Mouse (Mus musculus): ENCODE measurements around the gene 4921501E09Rik. TPM values are rescaled to one million over a fixed set of nuclear protein-coding genes. Genes with fewer than 3 reads are reported as not detected.
"Not testable (repeated sequence)": the region's sequence is repeated elsewhere in the genome, so short reads cannot be mapped to it uniquely, and the experiment has no call there.

The 4921501E09Rik gene
- not detected for total RNA-seq (2021)
- long read RNA-seq, experiment 1: 0 reads
- long read RNA-seq, experiment 2: 0 reads

GRCm38 (mm10) chr17:33067958-33068357, at the start of gene 4921501E09Rik:
Gene 4921501E09Rik (minus strand): TSS chr17:33068058.
- no peak for DNase-seq

- no peak for DNase-seq
Measured at GRCm38 (mm10) chr17:33097396-33097795, 29.5 kb upstream of the 4921501E09Rik start.

- DNase-seq: peak; percentile 85 to 89
Measured at GRCm38 (mm10) chr17:33092391-33093193, 24.7 kb upstream of the 4921501E09Rik start.

- no peak for DNase-seq
Measured at GRCm38 (mm10) chr17:33091630-33092029, 23.8 kb upstream of the 4921501E09Rik start.

- DNase-seq: peak; percentile 95 to 96
Measured at GRCm38 (mm10) chr17:33089220-33089949, 21.5 kb upstream of the 4921501E09Rik start, which contains the start of gene Zfp563. Gene Zfp563 (plus strand): TSS chr17:33089310.

DNA sequence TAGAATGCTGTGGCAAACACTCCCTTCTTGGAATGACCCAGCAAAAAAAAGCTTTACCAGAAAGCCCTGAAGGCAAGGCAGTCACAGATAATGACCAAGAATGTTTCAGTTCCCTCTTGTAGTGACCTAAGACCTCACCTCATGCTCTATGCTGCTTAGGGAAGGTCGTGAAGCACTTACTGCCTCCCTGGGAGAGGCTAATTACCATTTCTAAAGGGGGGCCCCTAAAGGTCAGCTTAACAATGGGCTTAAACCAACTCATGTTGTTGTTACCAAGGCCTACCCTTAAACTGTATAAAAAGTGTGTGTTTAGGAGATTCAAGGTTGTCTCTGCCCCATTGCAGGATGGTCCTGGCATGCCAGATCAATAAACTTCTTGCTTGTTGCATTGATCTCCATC, 4.9 kb downstream of the 4921501E09Rik start:
- DNase-seq: no peak

- no peak for DNase-seq
Measured at GRCm38 (mm10) chr17:33058791-33059190, 9.1 kb downstream of the 4921501E09Rik start.

DNA sequence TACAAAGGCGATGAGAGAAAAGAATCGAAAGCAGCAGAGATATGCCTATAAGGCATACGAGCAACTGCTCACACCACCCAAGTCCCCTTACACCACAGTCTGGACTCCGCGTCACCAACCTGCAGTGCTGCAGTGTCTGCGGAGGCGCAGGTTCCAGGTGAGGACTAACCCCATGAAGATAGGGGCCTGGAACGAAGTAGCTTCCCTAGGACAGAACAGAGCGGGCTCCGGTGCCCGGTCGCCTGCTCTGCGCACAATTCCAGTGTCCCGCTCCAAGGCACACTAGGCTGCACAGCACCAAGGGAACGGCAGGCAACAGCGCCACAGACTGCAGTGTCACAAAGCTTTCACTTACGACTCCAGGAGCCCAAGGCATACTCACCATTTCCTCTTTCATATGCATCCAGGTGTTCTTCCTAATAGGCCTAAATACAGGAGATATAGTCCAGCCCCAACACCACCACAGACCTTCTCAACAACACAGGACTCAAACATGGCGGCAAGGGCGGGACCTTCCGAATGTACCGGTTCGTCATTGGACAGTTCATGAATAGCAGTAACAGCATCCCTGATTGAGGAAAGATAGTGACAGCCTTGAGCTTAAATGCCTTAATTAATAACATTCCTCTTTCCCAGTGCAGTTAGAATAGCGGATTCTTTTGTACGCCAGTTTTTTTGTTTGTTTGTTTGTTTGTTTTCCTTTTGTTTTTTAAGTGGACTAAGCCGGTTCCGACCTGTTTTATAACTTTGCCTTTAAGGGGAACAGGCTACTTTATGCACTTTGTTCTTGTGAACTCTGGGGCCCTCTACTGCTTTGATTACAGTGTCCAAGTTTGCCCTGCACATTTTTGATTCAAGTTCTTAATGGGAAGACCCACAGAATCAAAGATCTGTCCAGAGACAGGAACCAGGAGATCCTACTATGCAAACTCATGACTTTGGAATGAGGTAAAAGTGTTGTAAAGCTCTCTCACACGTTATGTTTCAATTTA, 34.7 kb downstream of the 4921501E09Rik start, which contains the start of gene Zfp763:
TSS of gene Zfp763 (minus strand) at position 503 of the 992 bp plus-strand sequence.
- peak; percentile 82 to 86 for DNase-seq

- DNase-seq: peak in 1 of 2 experiments; percentile 18
Measured at GRCm38 (mm10) chr17:33032376-33032775, 35.5 kb downstream of the 4921501E09Rik start.

DNA sequence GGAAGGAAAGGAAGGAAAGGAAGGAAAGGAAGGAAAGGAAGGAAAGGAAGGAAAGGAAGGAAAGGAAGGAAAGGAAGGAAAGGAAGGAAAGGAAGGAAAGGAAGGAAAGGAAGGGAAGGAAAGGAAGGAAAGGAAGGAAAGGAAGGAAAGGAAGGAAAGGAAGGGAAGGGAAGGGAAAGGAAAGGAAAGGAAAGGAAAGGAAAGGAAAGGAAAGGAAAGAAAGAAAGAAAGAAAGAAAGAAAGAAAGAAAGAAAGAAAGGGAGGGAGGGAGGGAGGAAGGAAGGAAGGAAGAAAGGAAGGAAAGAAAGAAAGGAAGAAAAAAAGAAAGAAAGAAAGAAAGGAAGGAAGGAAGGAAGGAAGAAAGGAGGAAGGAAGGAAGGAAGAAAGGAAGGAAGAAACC, 47.4 kb downstream of the 4921501E09Rik start:
- not testable (repeated sequence) for DNase-seq

Other genes with a start within 250 kb of the 4921501E09Rik start
- 10 to 100 TPM; 11.4 to 12.1 TPM for gene Zfp799, start 237.8 kb downstream of the 4921501E09Rik start, total RNA-seq (2021)
- gene Zfp870, start 176.4 kb downstream of the 4921501E09Rik start, total RNA-seq (2021): 10 to 100 TPM in 1 of 2 experiments, 1 to 10 TPM in 1; 9.9 to 10.5 TPM
- 10 to 100 TPM in 1 of 2 experiments, 1 to 10 TPM in 1; 7.3 to 10.1 TPM for gene Cyp4f14, start 150.7 kb downstream of the 4921501E09Rik start, total RNA-seq (2021)
- gene Cyp4f13, start 120.7 kb downstream of the 4921501E09Rik start, total RNA-seq (2021): 10 to 100 TPM; 58.3 to 67.2 TPM
- 1 to 10 TPM; 4.5 to 6.6 TPM for gene Zfp472, start 102.2 kb downstream of the 4921501E09Rik start, total RNA-seq (2021)
- 10 to 100 TPM in 1 of 2 experiments, 1 to 10 TPM in 1; 9.6 to 10.7 TPM for gene Zfp952, start 74.9 kb downstream of the 4921501E09Rik start, total RNA-seq (2021)
- 1 to 10 TPM; 5.8 to 5.9 TPM for gene Zfp763, start 34.7 kb downstream of the 4921501E09Rik start, total RNA-seq (2021)
- 1 to 10 TPM; 7.4 to 8.9 TPM for gene Zfp563, start 21.3 kb upstream of the 4921501E09Rik start, total RNA-seq (2021)
- not detected for gene Morc2b, start 71.6 kb upstream of the 4921501E09Rik start, total RNA-seq (2021)
- gene Olfr55, start 100.4 kb upstream of the 4921501E09Rik start, total RNA-seq (2021): not detected
- gene Olfr239, start 123.2 kb upstream of the 4921501E09Rik start, total RNA-seq (2021): not detected
- gene Olfr1564, start 153.6 kb upstream of the 4921501E09Rik start, total RNA-seq (2021): not detected
- 1 to 10 TPM; 5.7 to 8.6 TPM for gene Zfp955a, start 187.1 kb upstream of the 4921501E09Rik start, total RNA-seq (2021)
- under 1 TPM in 1 of 2 experiments, not detected in 1; 0.03 TPM for gene Olfr63, start 196.6 kb upstream of the 4921501E09Rik start, total RNA-seq (2021)
- 10 to 100 TPM in 1 of 2 experiments, 1 to 10 TPM in 1; 8.0 to 10.2 TPM for gene Zfp955b, start 221.5 kb upstream of the 4921501E09Rik start, total RNA-seq (2021)

Measured in adrenal gland, postnatal 36 days (tissue).